Mouse (Mus musculus) kidney, postnatal 0 days (tissue): ENCODE results near the gene Yipf4. TPM values are rescaled to one million over a fixed set of nuclear protein-coding genes. Genes with fewer than 3 reads are reported as not detected.

Experiments used
- ATAC-seq: fragments of 200-750 bp; cut with Nextera tagmentation; replicated peaks from 2 replicates; pipeline ENCODE4 v1.8.0; 2017; ENCODE audit warnings: low read depth, moderate number of reproducible peaks, moderate TSS enrichment, moderate library complexity; ENCODE audit not compliant: low FRiP score
- DNase-seq: peaks from one replicate; pipeline ENCODE4 v3.0.0-alpha.2; 2016; ENCODE audit warnings: low spot score
- H3K27ac ChIP-seq: fragments of 300-500 bp; sonication (generic); 2 replicates; pipeline ENCODE4 v1.5.1; 2014; ENCODE audit warnings: mild to moderate bottlenecking
- H3K27me3 ChIP-seq: fragments of 300-500 bp; sonication (generic); 2 replicates; pipeline ENCODE4 v1.6.1; 2014; ENCODE audit warnings: low read length, mixed read lengths; ENCODE audit not compliant: insufficient read depth
- H3K36me3 ChIP-seq: fragments of 300-500 bp; sonication (generic); 2 replicates; pipeline ENCODE4 v1.6.1; 2014; ENCODE audit warnings: low read length, mixed read lengths; ENCODE audit not compliant: insufficient read depth
- H3K4me1 ChIP-seq: fragments of 300-500 bp; sonication (generic); replicated peaks from 2 replicates; pipeline ENCODE4 v1.6.1; 2014; ENCODE audit warnings: antibody characterized with exemption, low read length, mixed read lengths; ENCODE audit not compliant: insufficient read depth
- H3K4me2 ChIP-seq: fragments of 300-500 bp; sonication (generic); 2 replicates; pipeline ENCODE4 v1.6.1; 2014; ENCODE audit warnings: mild to moderate bottlenecking, low read length, moderate library complexity, mixed read lengths
- H3K4me3 ChIP-seq: fragments of 300-500 bp; sonication (generic); replicated peaks from 2 replicates; pipeline ENCODE4 v1.5.1; 2014; ENCODE audit warnings: low read depth, low read length
- H3K9ac ChIP-seq: fragments of 300-500 bp; sonication (generic); 2 replicates; pipeline ENCODE4 v1.6.1; 2014; ENCODE audit warnings: low read depth, low read length
- H3K9me3 ChIP-seq: fragments of 300-500 bp; sonication (generic); replicated peaks from 2 replicates; pipeline ENCODE4 v1.6.1; 2016; ENCODE audit warnings: low read length, inconsistent platforms, mixed read lengths
- CTCF ChIP-seq: IDR thresholded peaks from 2 replicates; pipeline ENCODE4 v1.5.1; 2016; ENCODE audit warnings: antibody characterized with exemption, low read depth, mild to moderate bottlenecking, moderate library complexity
- WGBS: fragments of 180-500 bp; shearing (Covaris S2); extraction: QIAGEN DNeasy Blood & Tissue Kit; methylation state at CpG from one replicate; pipeline ENCODE4 v1.1.7; 2014; 5-methylcytosine and 5-hydroxymethylcytosine counted together
- polyA plus RNA-seq: library from polyadenylated mRNA; unstranded; fragments of >200 nt; fragmentation: Nextera tagmentation; extraction: Ambion mirVana; gene quantifications from 2 replicates; pipeline ENCODE4 v1.2.1, GENCODE M21; 2015

The Yipf4 gene
- polyA plus RNA-seq, result 100 and 108 TPM in 2 replicates

- no peaks in the 10 kb centered on the region for H3K27me3 ChIP-seq
- no peaks in the 10 kb centered on the region for H3K4me1 ChIP-seq
- peak within 1 kb of the TSS; percentile 64 for H3K4me2 ChIP-seq
- WGBS, result 4% methylated on average over 58 of the region's 58 CpGs
- peak within 1 kb of the TSS; percentile 90 for H3K27ac ChIP-seq
- DNase-seq (peak; percentile 99), ATAC-seq (peak; percentile 99)
- peaks cover 14% of the 10 kb centered on the region for H3K36me3 ChIP-seq
- H3K9me3 ChIP-seq, result no peaks in the 10 kb centered on the region
- TF ChIP-seq CTCF, result no peak
- H3K9ac ChIP-seq, result peak within 1 kb of the TSS; percentile 82
- peak within 1 kb of the TSS; percentile 68 for H3K4me3 ChIP-seq
Observed at GRCm38 (mm10) chr17:74489024-74489900, at the start of gene Yipf4. TSS of gene Yipf4 (plus strand) at chr17:74489493.

GRCm38 (mm10) chr17:74440486-74440885 lies 48.8 kb upstream of the Yipf4 start:
- no peak for TF ChIP-seq CTCF
- ATAC-seq, result no peak
- Histone ChIP-seq H3K27me3 (no peaks in the 10 kb centered on the region), H3K4me3 (no peak overlapping the region), H3K4me1 (no peaks in the 10 kb centered on the region), H3K4me2 (no peak overlapping the region), H3K9ac (no peak overlapping the region), H3K36me3 (no peaks in the 10 kb centered on the region), H3K9me3 (no peaks in the 10 kb centered on the region), H3K27ac (no peak overlapping the region)
- no peak for DNase-seq
- 47% methylated on average over 5 of the region's 5 CpGs for WGBS

GRCm38 (mm10) chr17:74449776-74450175 lies 39.5 kb upstream of the Yipf4 start:
- H3K27ac ChIP-seq, result no peak overlapping the region
- no peak overlapping the region for H3K4me2 ChIP-seq
- no peak overlapping the region for H3K9ac ChIP-seq
- H3K9me3 ChIP-seq, result no peaks in the 10 kb centered on the region
- H3K4me1 ChIP-seq, result no peaks in the 10 kb centered on the region
- TF ChIP-seq CTCF, result no peak
- ATAC-seq (no peak), DNase-seq (no peak)
- WGBS, result 86% methylated on average over 10 of the region's 10 CpGs
- H3K36me3 ChIP-seq, result no peaks in the 10 kb centered on the region
- H3K27me3 ChIP-seq, result no peaks in the 10 kb centered on the region
- H3K4me3 ChIP-seq, result no peak overlapping the region

- H3K27ac ChIP-seq, result no peak overlapping the region
- DNase-seq (no peak), ATAC-seq (no peak)
- no peaks in the 10 kb centered on the region for H3K9me3 ChIP-seq
- TF ChIP-seq CTCF, result no peak
- no peaks in the 10 kb centered on the region for H3K27me3 ChIP-seq
- H3K36me3 ChIP-seq, result no peaks in the 10 kb centered on the region
- no peaks in the 10 kb centered on the region for H3K4me1 ChIP-seq
- H3K4me2 ChIP-seq, result no peak overlapping the region
- H3K4me3 ChIP-seq, result no peak overlapping the region
- H3K9ac ChIP-seq, result no peak overlapping the region
- 68% methylated on average over 3 of the region's 3 CpGs for WGBS
Observed at GRCm38 (mm10) chr17:74453928-74454327, 35.4 kb upstream of the Yipf4 start.

GRCm38 (mm10) chr17:74454660-74455059 lies 34.6 kb upstream of the Yipf4 start:
- Histone ChIP-seq H3K9ac (no peak overlapping the region), H3K4me3 (no peak overlapping the region), H3K9me3 (no peaks in the 10 kb centered on the region), H3K4me2 (no peak overlapping the region), H3K27ac (no peak overlapping the region), H3K27me3 (no peaks in the 10 kb centered on the region), H3K36me3 (no peaks in the 10 kb centered on the region), H3K4me1 (no peaks in the 10 kb centered on the region)
- DNase-seq (no peak), ATAC-seq (no peak)
- TF ChIP-seq CTCF, result no peak
- 92% methylated on average over 1 of the region's 1 CpGs for WGBS

- Histone ChIP-seq H3K36me3 (no peaks in the 10 kb centered on the region), H3K27me3 (no peaks in the 10 kb centered on the region), H3K4me3 (no peak overlapping the region), H3K9ac (no peak overlapping the region), H3K27ac (no peak overlapping the region), H3K4me2 (no peak overlapping the region), H3K9me3 (no peaks in the 10 kb centered on the region), H3K4me1 (no peaks in the 10 kb centered on the region)
- no peak for TF ChIP-seq CTCF
- 76% methylated on average over 4 of the region's 4 CpGs for WGBS
- DNase-seq (no peak), ATAC-seq (no peak)
Observed at GRCm38 (mm10) chr17:74455426-74455825, 33.9 kb upstream of the Yipf4 start.

- Histone ChIP-seq H3K9me3 (no peaks in the 10 kb centered on the region), H3K4me3 (no peak overlapping the region), H3K4me2 (no peak overlapping the region), H3K9ac (no peak overlapping the region), H3K36me3 (no peaks in the 10 kb centered on the region), H3K27me3 (no peaks in the 10 kb centered on the region), H3K27ac (no peak overlapping the region), H3K4me1 (no peaks in the 10 kb centered on the region)
- 92% methylated on average over 5 of the region's 5 CpGs for WGBS
- DNase-seq, result no peak
- TF ChIP-seq CTCF, result no peak
- no peak for ATAC-seq
Observed at GRCm38 (mm10) chr17:74456825-74457224, 32.5 kb upstream of the Yipf4 start.
